Mouse (Mus musculus) activated CD4-positive, CD25-positive, alpha-beta regulatory T cell (primary cell): ENCODE results near the gene Atf7ip2. TPM values are rescaled to one million over a fixed set of nuclear protein-coding genes. Genes with fewer than 3 reads are reported as not detected.

Experiments used
- polyA plus RNA-seq, 2 experiments: library from polyadenylated mRNA; unstranded; fragments of 100-300 nt; shearing (Covaris generic); gene quantifications; one replicate each; pipeline ENCODE4 v1.2.1; 2017

The Atf7ip2 gene
- under 1 TPM in 1 of 2 experiments, not detected in 1; 0.27 TPM for polyA plus RNA-seq

DNA sequence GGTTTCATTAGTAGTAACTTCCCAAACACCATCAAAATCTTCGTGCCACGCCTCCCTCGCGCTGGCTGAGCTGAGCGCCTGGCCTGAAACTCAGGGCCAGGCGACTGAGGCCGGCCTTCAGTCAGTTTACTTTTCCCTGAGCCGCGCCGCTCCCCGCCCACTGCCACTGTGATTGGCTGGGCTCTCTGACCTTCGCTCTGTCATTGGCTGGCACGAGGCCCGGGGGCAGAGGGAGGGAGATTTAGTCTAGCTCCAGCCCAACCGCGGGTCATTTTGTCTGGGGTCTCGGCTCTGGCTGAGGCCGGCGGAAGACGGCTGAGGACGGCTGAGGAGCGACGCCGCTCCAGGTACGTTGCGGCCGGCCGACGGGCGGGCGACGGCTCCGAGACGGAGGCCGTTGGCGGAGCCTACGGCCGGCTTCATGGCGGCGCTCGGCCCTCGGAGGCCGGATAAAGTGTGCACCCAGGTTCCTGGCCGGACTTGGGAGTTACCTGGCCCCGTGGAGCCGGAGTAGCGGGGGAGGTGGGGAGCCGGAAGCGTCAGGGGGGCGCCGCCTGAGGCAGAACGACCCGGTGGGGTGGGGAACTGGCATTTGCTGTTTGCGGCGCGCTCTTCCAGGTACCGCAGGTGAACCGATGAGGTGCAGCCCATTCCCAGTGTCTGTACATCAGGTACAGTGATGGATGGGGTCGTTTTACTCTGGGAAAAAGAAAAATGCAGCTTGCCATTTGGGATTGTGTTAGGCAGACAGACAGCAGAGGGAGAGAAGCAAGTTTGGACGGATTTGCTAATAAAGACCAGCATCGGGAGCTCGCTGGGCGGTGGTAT, at the start of gene Atf7ip2:
Atf7ip2 (plus strand) TSS at position 34 of the 828 bp plus-strand sequence.

DNA sequence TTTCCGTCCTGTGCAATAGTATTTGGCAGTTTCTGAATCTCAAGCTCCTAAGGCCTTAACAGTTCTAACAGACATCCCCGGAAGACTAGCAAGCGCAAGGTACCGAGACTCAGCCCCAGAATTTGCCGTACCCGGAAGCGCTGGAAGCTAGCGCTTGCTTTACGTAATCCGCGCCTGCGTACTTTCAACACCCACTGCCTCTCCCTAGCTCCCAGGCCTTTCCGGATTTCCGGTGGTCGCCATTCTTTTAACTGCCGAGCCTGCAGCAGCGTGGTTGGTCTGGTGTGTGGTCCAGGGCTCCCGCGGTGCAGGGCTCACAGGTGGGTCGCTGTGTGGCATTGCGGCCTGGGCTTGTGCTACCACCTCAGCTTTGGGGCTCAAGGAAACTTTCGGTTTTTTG, 22.5 kb upstream of the Atf7ip2 start, which contains the start of gene Rpl39l:
Rpl39l (plus strand) TSS at position 222 of the 400 bp plus-strand sequence.

Other genes starting within 250 kb of the Atf7ip2 start
- gene Grin2a, start 197.2 kb upstream of the Atf7ip2 start, polyA plus RNA-seq = under 1 TPM; 0.01 to 0.06 TPM
- gene Rpl39l, start 22.5 kb upstream of the Atf7ip2 start, polyA plus RNA-seq = 1 to 10 TPM in 1 of 2 experiments, under 1 TPM in 1; 0.32 to 4.3 TPM
- under 1 TPM; 0.04 to 0.29 TPM for gene Emp2, start 121.3 kb downstream of the Atf7ip2 start, polyA plus RNA-seq
- not detected for gene Tekt5, start 202.8 kb downstream of the Atf7ip2 start, polyA plus RNA-seq
- 10 to 100 TPM; 81.7 to 90.8 TPM for gene Nubp1, start 219.2 kb downstream of the Atf7ip2 start, polyA plus RNA-seq